Mouse (Mus musculus): ENCODE measurements at regions not wholly inside any gene's neighbourhood (a gene's known extent, or its start where the extent isn't known, plus 50 kb on each side); places are given as distances from the start of the nearest gene placed in this dataset.

DNA sequence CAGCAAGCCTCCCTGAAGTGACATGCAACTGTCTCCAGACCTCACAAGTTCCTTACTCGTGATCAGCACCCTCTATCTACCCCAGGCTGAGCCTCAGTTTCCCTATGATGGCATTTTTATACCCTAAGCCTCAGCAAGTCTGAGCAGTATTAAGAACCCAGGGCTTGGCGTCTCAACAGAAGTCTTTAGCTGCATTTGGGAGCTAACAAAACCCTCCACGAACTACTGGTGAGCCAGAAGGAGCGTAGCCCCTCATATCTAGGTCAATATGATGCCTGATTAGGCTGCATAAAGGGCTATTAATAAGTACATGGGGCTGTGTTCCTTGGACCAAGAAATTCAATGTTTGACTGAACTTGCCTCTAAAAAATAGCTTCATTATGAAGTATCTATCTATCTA lies 600.4 kb downstream of the Tox3 start:
- TF ChIP-seq POLR2A (IDR thresholded peaks at IDR 0.05; ENCODE audit: low read depth, low read length) (no peak), CTCF (IDR thresholded peaks at IDR 0.05; ENCODE audit: extremely low read depth, insufficient read length, insufficient replicate concordance, low read depth, low read length) (no peak)

All from small intestine, adult 2 months (tissue).